Mouse (Mus musculus): ENCODE measurements around the gene Gm47995. TPM values are rescaled to one million over a fixed set of nuclear protein-coding genes. Genes with fewer than 3 reads are reported as not detected.
A peak's percentile ranks its signal among the peaks of the same experiment; 100 is the strongest.
"Not testable (repeated sequence)": the region's sequence is repeated elsewhere in the genome, so short reads cannot be mapped to it uniquely, and the experiment has no call there.

The Gm47995 gene
- polyA plus RNA-seq, 1 experiment from 2014 or later = not detected

GRCm38 (mm10) chr1:151168637-151169036, 29.6 kb upstream of the Gm47995 start:
- Histone ChIP-seq H3K27ac (no peak overlapping the region), H3K9me3 (no peaks in the 10 kb centered on the region), H3K27me3 (no peaks in the 10 kb centered on the region), H3K36me3 (no peaks in the 10 kb centered on the region), H3K4me1 (no peaks in the 10 kb centered on the region), H3K4me2 (replicated peaks) (no peak overlapping the region), H3K4me3 (no peak overlapping the region), H3K9ac (no peak overlapping the region)
- ATAC-seq (ENCODE audit: insufficient number of reproducible peaks, insufficient read depth, low FRiP score, low TSS enrichment) = no peak
- 76% methylated on average over 3 of the region's 3 CpGs for WGBS

GRCm38 (mm10) chr1:151171572-151172461, 26.4 kb upstream of the Gm47995 start:
- Histone ChIP-seq H3K36me3 (no peaks in the 10 kb centered on the region), H3K4me2 (replicated peaks) (no peak overlapping the region), H3K4me3 (no peak overlapping the region), H3K4me1 (0 out of 2 replicates have a peak, but pooled peaks cover 3% of the 10 kb centered on the region), H3K9me3 (no peaks in the 10 kb centered on the region), H3K27me3 (no peaks in the 10 kb centered on the region), H3K9ac (no peak overlapping the region), H3K27ac (no peak overlapping the region)
- no peak for ATAC-seq (ENCODE audit: insufficient number of reproducible peaks, insufficient read depth, low FRiP score, low TSS enrichment)
- WGBS = 81% methylated on average over 2 of the region's 2 CpGs

- H3K9ac ChIP-seq = no peak overlapping the region
- peak overlapping the region; percentile 21 for H3K4me3 ChIP-seq
- no peaks in the 10 kb centered on the region for H3K36me3 ChIP-seq
- peak overlapping the region; percentile 42 for H3K4me2 ChIP-seq (replicated peaks)
- peak; percentile 67 for ATAC-seq (ENCODE audit: insufficient number of reproducible peaks, insufficient read depth, low FRiP score, low TSS enrichment)
- WGBS = 13% methylated on average over 10 of the region's 10 CpGs
- peaks cover 9% of the 10 kb centered on the region; the same call in 1 of the 2 replicates for H3K4me1 ChIP-seq
- no peaks in the 10 kb centered on the region for H3K9me3 ChIP-seq
- H3K27me3 ChIP-seq = no peaks in the 10 kb centered on the region
- no peak overlapping the region for H3K27ac ChIP-seq
These were observed 21.0 kb upstream of the Gm47995 start for GRCm38 (mm10) chr1:151177030-151177936.

- Histone ChIP-seq H3K9ac (no peak overlapping the region), H3K9me3 (no peaks in the 10 kb centered on the region), H3K4me1 (peaks cover 9% of the 10 kb centered on the region; the same call in 1 of the 2 replicates), H3K27ac (no peak overlapping the region), H3K36me3 (no peaks in the 10 kb centered on the region), H3K4me3 (peak overlapping the region; percentile 21), H3K4me2 (replicated peaks) (peak overlapping the region; percentile 42), H3K27me3 (no peaks in the 10 kb centered on the region)
- WGBS = 12% methylated on average over 4 of the region's 4 CpGs
- peak; percentile 35; the same call in 1 of the 2 replicates for ATAC-seq (ENCODE audit: insufficient number of reproducible peaks, insufficient read depth, low FRiP score, low TSS enrichment)
These were observed 20.3 kb upstream of the Gm47995 start for GRCm38 (mm10) chr1:151177937-151178271.

GRCm38 (mm10) chr1:151178505-151179083, 19.7 kb upstream of the Gm47995 start:
- Histone ChIP-seq H3K4me2 (replicated peaks) (no peak overlapping the region), H3K27ac (no peak overlapping the region), H3K4me3 (no peak overlapping the region), H3K27me3 (no peaks in the 10 kb centered on the region), H3K9me3 (no peaks in the 10 kb centered on the region), H3K4me1 (peaks cover 9% of the 10 kb centered on the region; the same call in 1 of the 2 replicates), H3K36me3 (no peaks in the 10 kb centered on the region), H3K9ac (no peak overlapping the region)
- ATAC-seq (ENCODE audit: insufficient number of reproducible peaks, insufficient read depth, low FRiP score, low TSS enrichment) = no peak
- WGBS = 55% methylated on average over 2 of the region's 2 CpGs

- H3K4me2 ChIP-seq (replicated peaks) = no peak overlapping the region
- no peak overlapping the region for H3K27ac ChIP-seq
- WGBS = 82% methylated on average over 2 of the region's 2 CpGs
- ATAC-seq (ENCODE audit: insufficient number of reproducible peaks, insufficient read depth, low FRiP score, low TSS enrichment) = no peak
- H3K9ac ChIP-seq = no peak overlapping the region
- H3K4me1 ChIP-seq = peaks cover 9% of the 10 kb centered on the region; the same call in 1 of the 2 replicates
- H3K36me3 ChIP-seq = no peaks in the 10 kb centered on the region
- no peaks in the 10 kb centered on the region for H3K9me3 ChIP-seq
- H3K27me3 ChIP-seq = no peaks in the 10 kb centered on the region
- H3K4me3 ChIP-seq = no peak overlapping the region
These were observed 18.1 kb upstream of the Gm47995 start for GRCm38 (mm10) chr1:151180167-151180566.

- H3K9ac ChIP-seq; H3K27me3 ChIP-seq; H3K4me1 ChIP-seq; H3K9me3 ChIP-seq; H3K4me3 ChIP-seq; H3K27ac ChIP-seq; ATAC-seq (ENCODE audit: insufficient number of reproducible peaks, insufficient read depth, low FRiP score, low TSS enrichment); H3K4me2 ChIP-seq (replicated peaks); H3K36me3 ChIP-seq: not testable (repeated sequence)
- WGBS = no CpG with 5 or more reads among the region's 7 CpGs
These were observed 16.0 kb upstream of the Gm47995 start, which contains the start of gene Gm47985 for GRCm38 (mm10) chr1:151182266-151182665. Gene Gm47985, plus strand, starts transcription at chr1:151182537.

GRCm38 (mm10) chr1:151186186-151186585, 12.1 kb upstream of the Gm47995 start:
- H3K9ac ChIP-seq; H3K4me2 ChIP-seq (replicated peaks); H3K27ac ChIP-seq; H3K27me3 ChIP-seq; H3K36me3 ChIP-seq; H3K4me3 ChIP-seq; ATAC-seq (ENCODE audit: insufficient number of reproducible peaks, insufficient read depth, low FRiP score, low TSS enrichment); H3K4me1 ChIP-seq; H3K9me3 ChIP-seq: not testable (repeated sequence)
- WGBS = 73% methylated on average over 3 of the region's 3 CpGs

- H3K4me2 ChIP-seq (replicated peaks); H3K27me3 ChIP-seq; ATAC-seq (ENCODE audit: insufficient number of reproducible peaks, insufficient read depth, low FRiP score, low TSS enrichment); H3K9ac ChIP-seq; H3K4me1 ChIP-seq; H3K27ac ChIP-seq; H3K4me3 ChIP-seq; H3K36me3 ChIP-seq; H3K9me3 ChIP-seq: not testable (repeated sequence)
- WGBS = 78% methylated on average over 4 of the region's 4 CpGs
These were observed 11.3 kb upstream of the Gm47995 start for GRCm38 (mm10) chr1:151186879-151187424.

- Histone ChIP-seq H3K36me3 (no peaks in the 10 kb centered on the region), H3K4me3 (no peak overlapping the region), H3K4me2 (replicated peaks) (no peak overlapping the region), H3K27me3 (no peaks in the 10 kb centered on the region), H3K9me3 (no peaks in the 10 kb centered on the region), H3K9ac (no peak overlapping the region), H3K27ac (no peak overlapping the region), H3K4me1 (no peaks in the 10 kb centered on the region)
- 88% methylated on average over 4 of the region's 4 CpGs for WGBS
- ATAC-seq (ENCODE audit: insufficient number of reproducible peaks, insufficient read depth, low FRiP score, low TSS enrichment) = no peak
These were observed 9.8 kb upstream of the Gm47995 start for GRCm38 (mm10) chr1:151188469-151188868.

- not testable (repeated sequence) for H3K4me2 ChIP-seq (replicated peaks); H3K36me3 ChIP-seq; H3K9me3 ChIP-seq; H3K9ac ChIP-seq; H3K4me1 ChIP-seq; H3K4me3 ChIP-seq; H3K27ac ChIP-seq; ATAC-seq (ENCODE audit: insufficient number of reproducible peaks, insufficient read depth, low FRiP score, low TSS enrichment); H3K27me3 ChIP-seq
- WGBS = 83% methylated on average over 3 of the region's 7 CpGs
These were observed 6.2 kb upstream of the Gm47995 start, which contains the start of gene Gm8947 for GRCm38 (mm10) chr1:151192075-151192474. Gene Gm8947, plus strand, starts transcription at chr1:151192376.

Data from embryonic facial prominence, embryonic 12.5 days (tissue).